Mouse (Mus musculus): ENCODE results near the gene Taf9b. TPM values are rescaled to one million over a fixed set of nuclear protein-coding genes. Genes with fewer than 3 reads are reported as not detected.

Taf9b gene
- polyA plus RNA-seq (2015; fragmentation: Nextera tagmentation; extraction: Ambion mirVana): 13.1 and 15.5 TPM in 2 replicates

GRCm38 (mm10) chrX:106221058-106221457 lies at the start of gene Taf9b:
Gene Taf9b (minus strand): TSS chrX:106221158.

GRCm38 (mm10) chrX:106255276-106255675 lies 34.3 kb upstream of the Taf9b start, which contains the start of gene Fnd3c2:
Gene Fnd3c2 (minus strand): TSS chrX:106255376.

GRCm38 (mm10) chrX:106186713-106187649 lies 34.0 kb downstream of the Taf9b start, which contains the start of gene Pgk1:
Gene Pgk1 (plus strand): TSS chrX:106187100.

Other genes starting within 250 kb of the Taf9b start
- 33.1 and 40.3 TPM in 2 replicates for gene Magt1, start 209.3 kb downstream of the Taf9b start, polyA plus RNA-seq (2015; fragmentation: Nextera tagmentation; extraction: Ambion mirVana)
- 485 and 539 TPM in 2 replicates for gene Cox7b, start 205.5 kb downstream of the Taf9b start, polyA plus RNA-seq (2015; fragmentation: Nextera tagmentation; extraction: Ambion mirVana)
- 13.4 and 16.4 TPM in 2 replicates for gene Atp7a, start 193.9 kb downstream of the Taf9b start, polyA plus RNA-seq (2015; fragmentation: Nextera tagmentation; extraction: Ambion mirVana)
- 1.3 and 3.8 TPM in 2 replicates for gene Tlr13, start 78.0 kb downstream of the Taf9b start, polyA plus RNA-seq (2015; fragmentation: Nextera tagmentation; extraction: Ambion mirVana)
- 228 and 259 TPM in 2 replicates for gene Pgk1, start 34.1 kb downstream of the Taf9b start, polyA plus RNA-seq (2015; fragmentation: Nextera tagmentation; extraction: Ambion mirVana)
- not detected in 2 replicates for gene Fnd3c2, start 34.2 kb upstream of the Taf9b start, polyA plus RNA-seq (2015; fragmentation: Nextera tagmentation; extraction: Ambion mirVana)

Data from urinary bladder, postnatal 0 days (tissue).